Mouse (Mus musculus): ENCODE results near the gene Otud7b.
A peak's percentile ranks its signal among the peaks of the same experiment; 100 is the strongest.
"Not testable (repeated sequence)": the region's sequence is repeated elsewhere in the genome, so short reads cannot be mapped to it uniquely, and the experiment has no call there.

The Otud7b gene

GRCm38 (mm10) chr3:96175251-96175650, 70.9 kb downstream of the Otud7b start:
- DNase-seq (ENCODE audit: extremely low read depth, low read depth, low spot score): no peak

DNA sequence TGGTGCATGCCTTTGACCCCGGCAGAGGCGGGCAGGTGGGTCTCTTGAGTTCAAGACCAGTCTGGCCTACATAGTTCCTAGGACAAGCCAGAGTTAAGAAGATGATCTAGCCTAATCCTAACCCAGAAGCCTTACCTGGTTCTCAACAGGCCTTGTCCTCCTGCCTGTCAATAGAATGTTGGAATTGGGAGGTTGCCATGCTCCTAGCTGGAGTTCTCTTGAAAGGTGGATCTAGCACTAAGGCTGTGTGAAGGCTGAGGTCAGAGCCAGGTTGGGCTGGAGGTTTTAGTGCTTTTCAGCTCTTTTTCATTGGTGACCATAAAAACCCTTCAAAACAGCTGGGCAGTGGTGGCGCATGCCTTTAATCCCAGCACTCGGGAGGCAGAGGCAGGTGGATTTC, 74.1 kb downstream of the Otud7b start:
- no peak for DNase-seq (ENCODE audit: extremely low read depth, low read depth, low spot score)

DNA sequence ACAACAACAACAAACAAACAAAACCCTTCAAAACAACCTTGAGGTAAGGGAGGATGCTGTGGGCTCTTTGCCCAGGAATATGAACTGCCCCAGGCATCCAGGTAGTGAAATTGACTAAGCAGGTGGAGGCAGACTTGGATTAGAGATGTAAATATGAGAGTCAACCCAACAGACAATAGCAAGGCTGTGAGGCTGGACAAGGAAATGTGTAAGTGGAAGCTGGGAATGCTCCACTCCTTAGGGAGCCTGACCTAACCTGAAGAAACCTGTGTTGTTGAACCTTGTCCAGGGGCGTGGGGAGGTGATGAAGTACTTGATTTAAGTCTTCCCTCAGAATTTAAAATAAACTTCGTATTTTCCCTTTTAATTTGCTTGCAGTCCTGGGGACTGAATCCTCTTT, 74.6 kb downstream of the Otud7b start:
- DNase-seq (ENCODE audit: extremely low read depth, low read depth, low spot score): no peak

DNA sequence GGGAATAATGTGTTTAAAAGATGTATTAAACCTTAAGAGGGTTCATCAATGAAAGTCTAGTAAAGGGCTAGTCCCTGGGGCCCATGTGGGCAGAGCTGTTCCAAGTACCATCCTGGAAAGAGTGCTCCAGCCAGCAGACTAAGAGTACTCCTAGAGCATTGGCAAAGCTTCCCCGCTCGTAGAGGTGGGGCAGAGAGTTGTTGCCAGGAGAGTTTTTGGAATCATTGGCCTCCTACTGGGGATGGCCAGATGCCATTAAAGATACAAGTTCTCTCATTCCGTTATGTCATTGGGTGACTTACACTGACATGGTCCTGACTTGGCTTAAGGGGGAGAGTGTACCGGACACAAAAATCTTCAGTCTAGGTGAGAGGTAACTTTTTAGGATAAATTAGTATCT, 75.2 kb downstream of the Otud7b start:
- no peak for DNase-seq (ENCODE audit: extremely low read depth, low read depth, low spot score)

- no peak for DNase-seq (ENCODE audit: extremely low read depth, low read depth, low spot score)
These were observed 76.6 kb downstream of the Otud7b start, which contains the start of gene Sv2a for GRCm38 (mm10) chr3:96180727-96181477. Gene Sv2a, plus strand, starts transcription at chr3:96181151.

DNA sequence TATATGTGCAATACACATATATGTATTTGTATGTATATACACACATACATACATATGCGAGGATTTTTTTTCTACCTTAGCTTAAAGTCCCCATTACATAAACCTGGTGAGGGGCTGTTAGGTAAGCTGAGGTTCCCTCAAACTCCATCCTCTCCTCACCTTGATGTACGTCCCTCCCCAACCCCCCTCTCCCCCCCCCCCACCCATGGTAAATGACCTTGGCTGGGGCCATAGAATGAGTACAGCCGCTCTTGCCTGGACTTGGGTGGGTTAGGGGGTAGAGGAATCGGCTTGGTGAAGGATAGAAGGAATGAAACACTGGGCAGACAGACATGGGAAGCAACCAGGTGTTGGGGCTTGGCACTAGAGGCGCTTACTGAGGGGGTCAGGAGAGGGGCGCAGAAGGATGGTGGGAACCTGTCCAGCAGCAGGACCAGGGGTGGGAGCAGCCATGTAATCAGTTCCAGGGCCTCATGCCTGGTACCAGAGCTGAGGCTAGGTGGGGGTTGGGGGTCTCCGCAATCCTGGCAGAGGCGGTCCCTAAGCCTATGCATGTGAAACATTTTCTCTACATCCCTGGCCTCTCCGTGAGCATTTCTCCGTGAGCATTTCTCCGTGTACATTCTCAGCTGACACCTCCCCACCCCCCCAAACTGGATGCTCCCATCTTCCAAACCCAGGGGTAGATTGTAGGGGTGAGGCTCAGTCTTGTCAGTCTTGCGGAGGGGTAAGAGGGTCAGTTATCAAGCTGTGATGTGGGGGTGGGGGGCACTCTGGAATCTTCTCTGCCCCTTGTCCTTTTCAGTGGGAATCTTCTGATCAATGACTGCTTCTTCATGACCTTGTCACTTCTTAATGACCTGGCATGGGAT, 77.4 kb downstream of the Otud7b start:
- DNase-seq (ENCODE audit: extremely low read depth, low read depth, low spot score): no peak

DNA sequence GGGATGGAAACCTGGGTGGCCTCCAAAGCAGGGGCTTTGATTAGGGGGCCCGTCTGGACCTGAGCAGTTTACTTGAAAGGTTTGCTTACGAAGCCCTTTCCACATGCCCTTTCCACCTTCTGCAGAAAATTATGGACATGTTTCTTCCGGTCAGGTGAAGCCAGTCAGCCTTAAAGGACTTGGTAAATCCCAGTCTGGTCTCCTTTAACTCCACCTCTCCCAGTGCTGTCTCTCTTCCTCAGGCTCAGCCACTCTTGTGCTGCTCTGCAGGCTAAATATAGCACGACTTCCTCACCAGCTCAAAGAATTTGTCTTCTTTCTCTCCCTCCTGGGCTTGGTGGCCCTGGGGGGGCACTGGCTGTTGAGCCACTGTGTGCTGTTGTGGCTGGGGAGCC, 78.1 kb downstream of the Otud7b start:
- DNase-seq (ENCODE audit: extremely low read depth, low read depth, low spot score): no peak

DNA sequence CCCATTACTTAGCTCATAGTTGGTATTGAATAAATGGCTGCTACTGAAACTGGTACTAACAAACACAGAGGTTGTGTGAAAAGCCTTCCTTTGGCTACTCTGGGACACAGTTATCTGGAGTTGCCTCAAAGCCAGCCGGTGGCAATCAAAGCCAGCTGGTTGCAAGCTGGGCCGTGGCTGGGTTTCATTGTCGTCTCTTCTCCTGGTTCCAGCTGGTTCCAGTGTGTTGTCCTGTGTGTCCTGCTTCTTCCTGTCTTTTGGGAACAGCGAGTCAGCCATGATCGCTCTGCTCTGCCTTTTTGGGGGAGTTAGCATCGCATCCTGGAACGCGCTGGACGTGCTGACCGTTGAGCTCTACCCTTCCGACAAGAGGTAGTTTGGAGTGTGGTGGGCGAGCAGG, 88.7 kb downstream of the Otud7b start:
- no peak for DNase-seq (ENCODE audit: extremely low read depth, low read depth, low spot score)

DNA sequence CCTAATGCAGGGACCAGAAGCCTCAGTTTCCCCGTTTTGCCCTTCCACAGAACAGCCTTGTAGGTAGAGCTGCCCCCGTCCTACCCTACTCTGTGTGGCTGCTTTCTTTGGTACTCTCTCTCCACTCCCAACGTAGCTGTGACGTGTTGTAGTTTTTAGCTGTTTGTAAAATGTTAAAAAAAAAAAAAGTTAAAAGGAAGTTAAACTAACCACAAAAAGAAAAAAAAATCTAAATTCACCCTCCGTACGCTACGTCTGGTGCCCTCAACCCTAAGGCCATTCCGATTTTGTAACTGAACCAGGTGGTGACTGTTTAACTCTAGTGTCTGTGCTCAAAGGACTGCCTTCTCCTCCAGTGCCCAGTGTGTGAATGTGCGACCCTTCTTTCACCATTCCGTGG, 90.6 kb downstream of the Otud7b start:
- DNase-seq (ENCODE audit: extremely low read depth, low read depth, low spot score): no peak

- DNase-seq (ENCODE audit: extremely low read depth, low read depth, low spot score): no peak
These were observed 91.4 kb downstream of the Otud7b start for GRCm38 (mm10) chr3:96195616-96196313.

DNA sequence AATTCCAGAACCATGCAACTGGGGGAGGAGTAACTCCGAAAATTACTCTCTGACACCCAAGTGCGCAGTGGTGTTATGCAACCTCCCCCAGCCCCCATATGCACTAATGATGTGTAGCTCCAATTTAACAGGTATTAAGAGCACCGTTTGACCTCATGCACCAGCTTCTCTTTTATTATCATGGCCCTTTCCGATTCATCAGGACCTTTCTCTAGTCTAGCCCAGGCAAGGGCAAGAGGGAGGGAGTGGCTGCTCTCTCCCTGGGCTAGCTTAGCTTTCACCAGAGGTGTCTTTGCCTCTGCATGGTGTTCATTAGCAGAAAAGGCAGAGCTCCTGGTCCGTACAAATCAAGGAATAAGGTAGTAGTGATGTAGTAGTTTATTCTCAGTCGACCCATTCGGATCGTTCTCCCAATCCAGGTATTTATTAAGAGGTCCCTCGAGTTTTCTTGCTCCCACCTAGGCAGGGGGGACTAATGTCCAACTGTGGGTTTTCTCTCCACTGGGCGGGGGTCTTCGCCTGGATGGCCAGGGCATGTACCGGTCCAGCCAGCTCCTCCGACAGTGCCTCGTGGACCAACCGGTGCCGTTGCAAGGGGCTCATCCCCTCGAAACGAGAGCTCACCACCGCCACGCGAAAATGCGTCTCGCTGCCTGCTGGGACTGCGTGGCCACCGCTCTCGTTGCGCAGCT, 92.3 kb downstream of the Otud7b start:
- DNase-seq (ENCODE audit: extremely low read depth, low read depth, low spot score): no peak

GRCm38 (mm10) chr3:96197129-96197749, 92.9 kb downstream of the Otud7b start:
- DNase-seq (ENCODE audit: extremely low read depth, low read depth, low spot score): peak; percentile 42

DNA sequence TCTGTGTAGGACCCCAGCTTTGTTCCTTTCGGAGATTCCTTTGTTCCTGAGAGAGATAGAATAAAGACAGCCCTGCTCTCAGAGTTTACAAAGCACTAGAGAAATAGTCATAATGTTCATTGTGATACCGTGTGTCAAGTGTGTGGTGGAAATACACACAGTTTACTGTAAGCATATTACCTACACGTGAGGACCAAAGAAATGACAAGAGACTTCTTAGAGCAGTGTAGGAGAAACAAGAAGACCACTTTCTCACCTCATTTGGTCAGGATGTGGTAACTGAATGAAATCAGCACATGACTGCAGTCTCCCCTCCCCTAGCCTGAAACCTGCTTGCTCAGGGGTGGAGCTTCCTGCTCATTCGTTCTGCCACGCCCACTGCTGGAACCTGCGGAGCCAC, 93.9 kb downstream of the Otud7b start:
- no peak for DNase-seq (ENCODE audit: extremely low read depth, low read depth, low spot score)

DNA sequence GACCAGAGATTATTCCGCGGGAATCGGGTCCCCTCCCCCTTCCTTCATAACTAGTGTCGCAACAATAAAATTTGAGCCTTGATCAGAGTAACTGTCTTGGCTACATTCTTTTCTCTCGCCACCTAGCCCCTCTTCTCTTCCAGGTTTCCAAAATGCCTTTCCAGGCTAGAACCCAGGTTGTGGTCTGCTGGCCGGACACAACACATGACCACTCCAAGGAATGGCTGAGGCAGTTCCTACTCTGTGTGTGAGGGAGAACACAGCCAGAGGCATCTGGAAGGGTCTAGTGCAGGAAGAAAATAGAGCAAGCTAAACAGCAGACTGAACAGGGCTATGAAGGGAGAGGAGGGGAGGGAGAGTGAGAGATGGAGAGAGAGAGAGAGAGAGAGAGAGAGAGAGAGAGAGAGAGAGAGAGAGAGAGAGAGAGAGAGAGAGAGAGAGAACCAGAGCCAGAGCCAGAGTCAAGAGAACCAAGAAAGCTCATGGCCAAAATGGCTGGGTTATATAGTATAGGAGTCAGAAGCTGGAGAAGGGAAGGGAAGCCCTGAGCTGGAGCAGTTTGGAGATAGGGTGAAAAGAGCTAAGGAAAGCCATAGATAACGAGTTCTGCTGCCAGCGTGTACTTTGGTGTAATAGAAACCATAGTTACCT, 94.4 kb downstream of the Otud7b start:
- DNase-seq (ENCODE audit: extremely low read depth, low read depth, low spot score): not testable (repeated sequence)

GRCm38 (mm10) chr3:96199731-96200130, 95.4 kb downstream of the Otud7b start:
- DNase-seq (ENCODE audit: extremely low read depth, low read depth, low spot score): no peak

- no peak for DNase-seq (ENCODE audit: extremely low read depth, low read depth, low spot score)
These were observed 103.5 kb downstream of the Otud7b start for GRCm38 (mm10) chr3:96207819-96208218.

DNA sequence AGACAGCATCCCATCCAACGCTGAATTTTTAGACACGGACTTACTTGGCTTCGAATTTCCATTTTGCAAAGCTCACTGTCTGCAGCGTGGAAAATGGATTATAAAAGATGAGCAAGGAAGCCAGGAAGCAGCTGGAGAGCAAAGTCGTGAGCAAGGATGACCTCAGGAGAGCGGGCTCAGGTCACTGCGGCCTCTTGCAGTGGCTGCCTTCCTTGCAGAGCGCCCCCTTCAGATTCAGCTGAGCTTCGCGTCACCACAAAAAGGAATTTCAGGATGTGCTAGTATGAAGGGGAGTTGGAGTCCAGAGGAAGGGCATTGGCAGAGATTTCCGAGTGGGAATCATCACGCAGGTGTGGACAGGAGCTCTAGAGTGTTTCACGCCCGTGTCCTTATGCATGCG, 104.9 kb downstream of the Otud7b start:
- DNase-seq (ENCODE audit: extremely low read depth, low read depth, low spot score): no peak

Data from fat pad, adult 2 months (tissue).